Mouse (Mus musculus): ENCODE results near the gene Cox6a2. TPM values are rescaled to one million over a fixed set of nuclear protein-coding genes. Genes with fewer than 3 reads are reported as not detected.

Gene Cox6a2
- polyA plus RNA-seq (2015; fragmentation: Nextera tagmentation; extraction: Ambion mirVana), result 1,071 and 1,148 TPM in 2 replicates

GRCm38 (mm10) chr7:128206152-128206551, at the start of gene Cox6a2:
Cox6a2 (minus strand) TSS chr7:128206387.
- H3K9ac ChIP-seq (ENCODE audit: low read length), result peak within 1 kb of the TSS; percentile 73
- peak; percentile 93 for ATAC-seq (replicated peaks; ENCODE audit: extremely low read depth, insufficient read depth, low FRiP score)
- peak within 1 kb of the TSS; percentile 90 for H3K27ac ChIP-seq (ENCODE audit: low read length)

GRCm38 (mm10) chr7:128255757-128256156, 49.6 kb upstream of the Cox6a2 start:
- Histone ChIP-seq H3K4me3 (ENCODE audit: low read length) (no peak overlapping the region), H3K36me3 (ENCODE audit: control insufficient read depth, insufficient read depth) (peaks cover 25% of the 10 kb centered on the region), H3K27ac (ENCODE audit: low read length) (no peak overlapping the region), H3K27me3 (ENCODE audit: control insufficient read depth, insufficient read depth, low read length) (no peaks in the 10 kb centered on the region), H3K4me1 (ENCODE audit: control insufficient read depth, insufficient read depth, low read length) (peaks cover 15% of the 10 kb centered on the region), H3K4me2 (ENCODE audit: low read depth, low read length) (no peak overlapping the region), H3K9me3 (replicated peaks; ENCODE audit: control insufficient read depth, low read length) (no peaks in the 10 kb centered on the region), H3K9ac (ENCODE audit: low read length) (no peak overlapping the region)
- WGBS, result 86% methylated on average over 5 of the region's 5 CpGs
- no peak for ATAC-seq (replicated peaks; ENCODE audit: extremely low read depth, insufficient read depth, low FRiP score)

More at GRCm38 (mm10) chr7:128206152-128206551, at the start of gene Cox6a2:
- H3K4me1 ChIP-seq (ENCODE audit: control insufficient read depth, insufficient read depth, low read length), result peaks cover 12% of the 10 kb centered on the region
- H3K4me3 ChIP-seq (ENCODE audit: low read length), result peak within 1 kb of the TSS; percentile 72
- no peaks in the 10 kb centered on the region for H3K9me3 ChIP-seq (replicated peaks; ENCODE audit: control insufficient read depth, low read length)
- peak within 1 kb of the TSS; percentile 70 for H3K4me2 ChIP-seq (ENCODE audit: low read depth, low read length)
- no peaks in the 10 kb centered on the region for H3K27me3 ChIP-seq (ENCODE audit: control insufficient read depth, insufficient read depth, low read length)
- peaks cover 3% of the 10 kb centered on the region; the same call in 1 of the 2 replicates for H3K36me3 ChIP-seq (ENCODE audit: control insufficient read depth, insufficient read depth)
- 43% methylated on average over 6 of the region's 6 CpGs for WGBS

GRCm38 (mm10) chr7:128254978-128255377, 48.8 kb upstream of the Cox6a2 start:
- H3K4me1 ChIP-seq (ENCODE audit: control insufficient read depth, insufficient read depth, low read length), result peaks cover 15% of the 10 kb centered on the region
- no peak overlapping the region for H3K27ac ChIP-seq (ENCODE audit: low read length)
- no peaks in the 10 kb centered on the region for H3K27me3 ChIP-seq (ENCODE audit: control insufficient read depth, insufficient read depth, low read length)
- no peak overlapping the region for H3K4me2 ChIP-seq (ENCODE audit: low read depth, low read length)
- no peak for ATAC-seq (replicated peaks; ENCODE audit: extremely low read depth, insufficient read depth, low FRiP score)
- peaks cover 31% of the 10 kb centered on the region for H3K36me3 ChIP-seq (ENCODE audit: control insufficient read depth, insufficient read depth)
- H3K9me3 ChIP-seq (replicated peaks; ENCODE audit: control insufficient read depth, low read length), result no peaks in the 10 kb centered on the region
- 50% methylated on average over 2 of the region's 2 CpGs for WGBS
- H3K9ac ChIP-seq (ENCODE audit: low read length), result no peak overlapping the region
- no peak overlapping the region for H3K4me3 ChIP-seq (ENCODE audit: low read length)

GRCm38 (mm10) chr7:128252609-128253008, 46.4 kb upstream of the Cox6a2 start:
- Histone ChIP-seq H3K9ac (ENCODE audit: low read length) (no peak overlapping the region), H3K27ac (ENCODE audit: low read length) (no peak overlapping the region), H3K4me3 (ENCODE audit: low read length) (no peak overlapping the region), H3K4me1 (ENCODE audit: control insufficient read depth, insufficient read depth, low read length) (peaks cover 28% of the 10 kb centered on the region), H3K36me3 (ENCODE audit: control insufficient read depth, insufficient read depth) (peaks cover 40% of the 10 kb centered on the region), H3K4me2 (ENCODE audit: low read depth, low read length) (peak overlapping the region; percentile 13; the same call in 1 of the 2 replicates), H3K27me3 (ENCODE audit: control insufficient read depth, insufficient read depth, low read length) (no peaks in the 10 kb centered on the region), H3K9me3 (replicated peaks; ENCODE audit: control insufficient read depth, low read length) (no peaks in the 10 kb centered on the region)
- ATAC-seq (replicated peaks; ENCODE audit: extremely low read depth, insufficient read depth, low FRiP score), result no peak
- WGBS, result 35% methylated on average over 24 of the region's 24 CpGs

GRCm38 (mm10) chr7:128251946-128252345, 45.8 kb upstream of the Cox6a2 start:
- Histone ChIP-seq H3K9me3 (replicated peaks; ENCODE audit: control insufficient read depth, low read length) (no peaks in the 10 kb centered on the region), H3K27ac (ENCODE audit: low read length) (no peak overlapping the region), H3K4me1 (ENCODE audit: control insufficient read depth, insufficient read depth, low read length) (peaks cover 22% of the 10 kb centered on the region), H3K36me3 (ENCODE audit: control insufficient read depth, insufficient read depth) (peaks cover 40% of the 10 kb centered on the region), H3K9ac (ENCODE audit: low read length) (no peak overlapping the region), H3K27me3 (ENCODE audit: control insufficient read depth, insufficient read depth, low read length) (no peaks in the 10 kb centered on the region), H3K4me3 (ENCODE audit: low read length) (no peak overlapping the region), H3K4me2 (ENCODE audit: low read depth, low read length) (peak overlapping the region; percentile 13; the same call in 1 of the 2 replicates)
- 64% methylated on average over 12 of the region's 12 CpGs for WGBS
- ATAC-seq (replicated peaks; ENCODE audit: extremely low read depth, insufficient read depth, low FRiP score), result no peak

GRCm38 (mm10) chr7:128249998-128250397, 43.8 kb upstream of the Cox6a2 start:
- Histone ChIP-seq H3K36me3 (ENCODE audit: control insufficient read depth, insufficient read depth) (peaks cover 40% of the 10 kb centered on the region), H3K4me1 (ENCODE audit: control insufficient read depth, insufficient read depth, low read length) (peaks cover 24% of the 10 kb centered on the region), H3K9me3 (replicated peaks; ENCODE audit: control insufficient read depth, low read length) (no peaks in the 10 kb centered on the region), H3K4me3 (ENCODE audit: low read length) (no peak overlapping the region), H3K4me2 (ENCODE audit: low read depth, low read length) (no peak overlapping the region), H3K27ac (ENCODE audit: low read length) (no peak overlapping the region), H3K27me3 (ENCODE audit: control insufficient read depth, insufficient read depth, low read length) (no peaks in the 10 kb centered on the region), H3K9ac (ENCODE audit: low read length) (no peak overlapping the region)
- ATAC-seq (replicated peaks; ENCODE audit: extremely low read depth, insufficient read depth, low FRiP score), result no peak
- WGBS, result 82% methylated on average over 5 of the region's 5 CpGs

- WGBS, result 68% methylated on average over 10 of the region's 10 CpGs
- ATAC-seq (replicated peaks; ENCODE audit: extremely low read depth, insufficient read depth, low FRiP score), result no peak
- Histone ChIP-seq H3K27me3 (ENCODE audit: control insufficient read depth, insufficient read depth, low read length) (no peaks in the 10 kb centered on the region), H3K4me2 (ENCODE audit: low read depth, low read length) (peak overlapping the region; percentile 67), H3K4me1 (ENCODE audit: control insufficient read depth, insufficient read depth, low read length) (peaks cover 24% of the 10 kb centered on the region), H3K36me3 (ENCODE audit: control insufficient read depth, insufficient read depth) (peaks cover 44% of the 10 kb centered on the region), H3K4me3 (ENCODE audit: low read length) (peak overlapping the region; percentile 78), H3K9ac (ENCODE audit: low read length) (peak overlapping the region; percentile 94), H3K27ac (ENCODE audit: low read length) (no peak overlapping the region), H3K9me3 (replicated peaks; ENCODE audit: control insufficient read depth, low read length) (no peaks in the 10 kb centered on the region)
Observed at GRCm38 (mm10) chr7:128248081-128249042, 42.2 kb upstream of the Cox6a2 start.

GRCm38 (mm10) chr7:128247443-128247842, 41.3 kb upstream of the Cox6a2 start:
- peak overlapping the region; percentile 94 for H3K9ac ChIP-seq (ENCODE audit: low read length)
- ATAC-seq (replicated peaks; ENCODE audit: extremely low read depth, insufficient read depth, low FRiP score), result peak; percentile 74
- H3K4me2 ChIP-seq (ENCODE audit: low read depth, low read length), result peak overlapping the region; percentile 67
- peaks cover 24% of the 10 kb centered on the region for H3K4me1 ChIP-seq (ENCODE audit: control insufficient read depth, insufficient read depth, low read length)
- H3K27ac ChIP-seq (ENCODE audit: low read length), result peak overlapping the region; percentile 99
- H3K9me3 ChIP-seq (replicated peaks; ENCODE audit: control insufficient read depth, low read length), result no peaks in the 10 kb centered on the region
- no peaks in the 10 kb centered on the region for H3K27me3 ChIP-seq (ENCODE audit: control insufficient read depth, insufficient read depth, low read length)
- H3K36me3 ChIP-seq (ENCODE audit: control insufficient read depth, insufficient read depth), result peaks cover 37% of the 10 kb centered on the region
- peak overlapping the region; percentile 78 for H3K4me3 ChIP-seq (ENCODE audit: low read length)
- WGBS, result 2% methylated on average over 13 of the region's 13 CpGs
